Mouse (Mus musculus) ZHBTc4 (cell line): ENCODE data around the gene Zcchc14.
"Not testable (repeated sequence)": the region's sequence is repeated elsewhere in the genome, so short reads cannot be mapped to it uniquely, and the experiment has no call there.

ENCODE experiments used
- DNase-seq: peaks from one replicate; pipeline ENCODE4 v3.0.0-alpha.2; 2011; ENCODE audit warnings: low read depth, low spot score

Zcchc14 gene

DNA sequence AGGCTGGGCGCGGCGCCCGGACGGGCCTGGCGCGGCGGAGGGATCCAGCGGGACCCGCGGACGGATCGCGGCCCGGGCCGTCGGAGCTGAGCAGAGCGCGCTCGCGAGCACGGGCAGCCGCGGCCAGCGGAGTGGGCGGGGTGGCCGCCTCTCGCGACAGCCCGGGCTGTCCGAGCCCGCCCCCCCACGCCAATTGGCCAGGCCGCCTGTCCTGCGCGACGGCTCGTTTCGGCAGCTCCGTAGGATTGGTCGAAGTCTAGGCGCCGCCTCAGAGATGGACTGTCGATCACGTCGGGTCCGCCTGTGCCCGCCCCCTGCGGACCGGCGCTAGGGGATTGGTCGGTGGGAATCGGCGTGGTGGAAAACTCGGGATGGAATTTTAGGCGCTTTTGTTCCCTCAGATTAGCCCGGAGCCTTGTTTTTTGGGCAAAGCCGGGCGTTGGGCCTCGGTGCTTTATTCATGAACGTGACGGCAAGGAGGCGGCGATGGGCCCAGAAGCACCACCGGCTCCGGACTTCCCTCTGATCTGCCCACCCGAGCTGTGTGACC lies at the start of gene Zcchc14:
TSS of gene Zcchc14 (minus strand) at position 128 of the 550 bp plus-strand sequence.
- DNase-seq: peak; percentile 100

DNA sequence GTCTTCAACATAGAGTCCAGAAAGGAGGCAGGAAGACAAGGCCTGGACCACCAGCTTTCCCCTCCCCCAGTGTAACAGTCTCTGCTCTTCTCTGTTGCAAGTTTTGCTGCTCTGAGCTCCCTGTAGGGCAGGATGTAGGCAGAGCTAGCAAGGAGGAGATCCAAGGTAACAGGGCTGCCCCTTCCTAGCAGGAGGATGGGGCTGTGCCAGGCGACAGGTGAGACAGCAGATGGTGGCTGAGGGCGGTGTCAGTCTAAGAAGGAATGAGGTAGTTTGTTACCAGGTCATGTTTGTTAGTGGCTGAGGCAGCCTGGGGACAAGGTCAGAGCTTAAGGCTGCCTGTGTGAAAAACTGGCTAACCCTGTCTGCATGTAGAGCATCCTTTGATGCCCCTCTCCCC lies 47.2 kb upstream of the Zcchc14 start:
- no peak for DNase-seq

DNA sequence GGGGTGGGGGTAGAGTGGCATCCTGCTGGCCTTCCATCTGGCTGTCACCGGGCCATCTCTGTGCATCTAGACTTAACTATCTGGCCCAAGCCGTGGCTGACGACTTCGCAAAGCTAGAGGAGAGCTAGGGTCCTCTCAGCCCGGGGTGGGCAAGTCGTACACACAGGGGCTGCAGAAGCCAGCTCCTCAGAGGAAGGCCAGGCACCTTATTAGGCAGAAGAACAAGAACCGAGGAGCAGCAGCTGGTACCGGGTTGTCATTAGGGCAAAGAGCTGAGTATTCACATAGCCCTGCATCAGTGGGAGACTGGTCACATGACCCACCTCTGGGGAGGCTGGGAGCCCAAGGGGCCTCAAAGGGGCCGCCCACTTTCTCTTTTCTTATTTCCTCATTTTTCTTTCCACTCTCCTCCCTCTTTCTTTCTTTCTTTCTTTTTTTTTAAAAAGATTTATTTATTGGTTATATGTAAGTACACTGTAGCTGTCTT lies 46.0 kb upstream of the Zcchc14 start:
- no peak for DNase-seq

DNA sequence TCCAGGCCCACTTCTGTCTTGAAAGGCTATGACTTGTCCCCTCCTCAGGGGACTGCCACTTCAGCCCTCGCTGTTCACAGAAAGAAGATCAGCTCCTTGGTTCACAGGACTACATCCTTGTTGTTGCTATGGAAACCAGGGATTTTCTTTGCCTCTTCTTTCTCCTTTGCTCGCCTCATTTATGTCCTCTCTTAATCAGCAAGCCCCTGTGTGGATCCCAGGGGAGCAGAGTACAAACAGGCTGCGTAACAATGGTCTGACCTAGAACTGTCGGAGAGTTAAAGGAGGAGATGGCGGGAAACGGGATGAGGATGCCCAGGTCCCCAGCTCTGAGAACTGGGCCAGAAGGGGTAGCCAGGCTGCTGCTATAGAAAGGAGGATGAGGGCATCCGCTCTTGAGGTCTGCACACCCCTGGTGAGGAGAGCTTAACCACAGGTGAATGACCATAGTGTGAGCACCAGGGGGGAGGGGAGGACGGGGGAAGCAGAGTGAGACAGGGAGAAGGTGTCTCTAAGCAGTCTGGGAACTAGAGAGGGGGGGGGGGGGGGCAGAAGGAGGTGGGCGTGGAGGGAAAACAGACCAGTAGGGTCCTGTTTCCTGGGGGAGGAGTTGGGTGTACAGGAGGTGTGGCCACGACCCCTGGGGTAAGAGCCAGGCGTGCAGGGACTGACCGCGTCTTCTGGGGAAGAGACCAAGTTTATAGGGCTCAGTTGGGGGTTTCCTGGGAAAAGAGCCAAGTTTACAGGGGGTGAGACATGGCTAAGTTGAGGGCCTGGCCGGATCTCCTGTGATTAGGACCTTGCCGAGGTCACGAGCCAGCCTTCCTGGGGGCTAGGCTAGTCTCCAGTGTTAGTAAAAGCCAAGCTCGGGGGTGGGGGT lies 45.3 kb upstream of the Zcchc14 start:
- DNase-seq: peak; percentile 42

DNA sequence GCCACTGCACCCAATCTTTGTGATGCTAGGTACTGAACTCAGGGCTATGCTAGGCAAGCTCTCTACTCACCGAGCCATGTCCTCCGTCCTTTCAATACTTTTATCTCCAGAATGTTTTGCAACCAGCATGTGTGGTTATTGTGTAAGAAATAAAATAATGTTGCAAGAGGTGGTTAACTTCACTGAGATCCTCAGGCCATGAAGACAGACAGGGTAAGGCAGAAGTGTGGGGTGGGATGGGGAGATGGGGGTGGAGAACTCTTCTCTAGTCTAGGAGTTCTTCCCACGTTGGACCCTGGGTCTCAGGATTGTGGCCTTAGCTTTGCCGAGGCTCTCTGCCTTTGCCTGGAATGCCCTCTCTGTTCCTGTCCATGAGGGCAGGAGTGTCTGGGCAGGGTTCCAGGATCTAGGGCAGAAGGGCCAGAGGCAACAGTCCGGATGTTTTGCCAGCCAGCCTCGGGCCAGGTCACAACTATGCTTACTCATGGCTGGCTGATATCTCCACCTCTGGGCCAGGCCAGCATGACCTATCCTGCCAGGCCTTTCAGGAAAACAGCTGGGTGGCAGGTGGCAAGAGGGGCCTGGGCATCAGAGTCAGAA lies 43.0 kb upstream of the Zcchc14 start:
- no peak for DNase-seq

DNA sequence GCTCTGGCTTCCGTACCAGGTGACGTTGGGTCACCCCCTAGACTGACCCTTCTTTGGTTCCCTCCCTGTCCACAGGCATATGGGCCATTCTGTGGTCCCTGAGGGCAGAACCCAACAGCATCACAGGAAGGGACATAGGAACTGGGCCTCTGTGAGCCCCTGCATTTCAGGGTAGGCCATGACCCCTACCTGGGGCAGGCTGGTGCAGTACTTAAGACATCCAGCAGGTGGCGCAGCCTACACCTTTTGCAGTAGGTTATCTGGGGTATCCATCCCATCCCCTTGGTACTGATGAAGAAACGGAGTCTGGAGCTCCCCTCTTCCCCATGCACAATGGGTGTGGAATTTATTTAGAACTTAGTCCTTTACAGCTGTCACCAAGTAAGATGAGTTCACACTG lies 41.8 kb upstream of the Zcchc14 start:
- peak; percentile 70 for DNase-seq

DNA sequence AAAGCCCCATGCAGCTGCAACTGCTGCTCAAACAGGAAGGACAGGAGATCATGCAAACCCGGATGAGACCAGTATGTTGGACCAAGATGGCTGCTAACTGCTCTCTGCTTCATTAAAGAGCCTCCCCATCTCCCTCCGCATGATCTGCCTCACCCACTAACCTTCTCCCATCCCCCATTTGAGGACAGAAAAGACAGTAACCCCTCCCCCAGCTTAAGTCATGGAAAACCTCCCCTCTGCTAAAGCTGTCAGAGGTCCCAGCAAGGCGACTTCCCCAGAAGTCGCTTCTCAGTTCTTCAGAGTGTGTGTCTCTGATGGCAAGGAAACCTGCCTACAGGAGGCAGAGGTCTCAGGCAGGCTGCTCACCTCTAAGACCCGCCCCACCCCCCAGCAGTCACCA lies 35.8 kb upstream of the Zcchc14 start:
- DNase-seq: peak; percentile 64

DNA sequence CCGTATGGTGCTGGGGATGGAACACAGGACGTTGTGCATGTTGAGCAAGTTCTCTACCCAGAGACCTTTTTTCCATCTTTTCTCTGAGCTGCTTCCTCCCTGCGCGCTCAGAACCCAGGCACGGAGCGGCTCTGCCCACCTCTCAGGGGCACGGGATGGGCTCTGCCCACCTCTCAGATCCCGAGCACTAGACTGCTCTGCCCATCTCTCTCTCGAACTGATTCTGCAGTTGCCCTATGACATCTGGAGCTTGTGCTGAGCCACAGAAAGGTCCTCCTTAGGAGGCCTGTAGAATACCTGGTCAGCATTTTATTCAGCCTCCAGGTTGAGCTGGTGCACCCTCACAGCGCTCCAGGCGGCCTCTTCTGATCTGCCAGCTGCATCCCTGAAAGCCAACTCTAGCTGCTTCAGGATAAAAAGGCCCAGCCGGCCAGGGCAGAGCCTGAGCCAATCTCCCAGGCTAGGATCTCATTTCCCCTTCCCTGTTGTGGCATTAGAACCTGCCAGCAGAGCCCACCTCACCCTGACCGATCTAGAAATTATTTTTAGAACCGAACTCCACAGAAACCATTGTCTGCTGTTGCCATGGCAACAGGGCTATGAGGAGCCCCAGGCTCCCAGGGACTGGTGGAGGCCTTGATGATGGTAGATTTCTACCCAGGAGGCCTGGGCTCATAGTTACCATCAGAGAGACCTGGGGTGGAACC lies 34.9 kb upstream of the Zcchc14 start:
- peak; percentile 81 for DNase-seq

DNA sequence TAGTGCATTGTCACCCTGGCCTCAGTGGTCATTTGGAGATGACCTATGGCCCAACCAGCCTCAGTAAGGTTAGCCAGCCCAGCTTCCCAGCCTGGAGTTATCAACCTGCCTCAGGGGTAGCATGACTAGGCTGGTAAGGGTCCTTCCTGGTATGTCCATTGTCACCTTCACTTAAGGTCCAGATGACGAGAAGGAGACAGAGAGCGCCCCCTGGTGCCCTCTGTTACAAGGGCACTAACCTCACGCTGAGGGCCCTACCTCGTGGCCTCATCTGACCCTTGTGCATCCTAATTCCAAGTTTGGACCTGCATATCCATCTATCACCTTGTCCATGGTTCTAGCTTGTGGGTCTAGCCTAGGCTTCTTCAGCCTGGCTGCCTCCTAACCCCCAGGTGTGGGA lies 32.7 kb upstream of the Zcchc14 start:
- DNase-seq: peak; percentile 74

DNA sequence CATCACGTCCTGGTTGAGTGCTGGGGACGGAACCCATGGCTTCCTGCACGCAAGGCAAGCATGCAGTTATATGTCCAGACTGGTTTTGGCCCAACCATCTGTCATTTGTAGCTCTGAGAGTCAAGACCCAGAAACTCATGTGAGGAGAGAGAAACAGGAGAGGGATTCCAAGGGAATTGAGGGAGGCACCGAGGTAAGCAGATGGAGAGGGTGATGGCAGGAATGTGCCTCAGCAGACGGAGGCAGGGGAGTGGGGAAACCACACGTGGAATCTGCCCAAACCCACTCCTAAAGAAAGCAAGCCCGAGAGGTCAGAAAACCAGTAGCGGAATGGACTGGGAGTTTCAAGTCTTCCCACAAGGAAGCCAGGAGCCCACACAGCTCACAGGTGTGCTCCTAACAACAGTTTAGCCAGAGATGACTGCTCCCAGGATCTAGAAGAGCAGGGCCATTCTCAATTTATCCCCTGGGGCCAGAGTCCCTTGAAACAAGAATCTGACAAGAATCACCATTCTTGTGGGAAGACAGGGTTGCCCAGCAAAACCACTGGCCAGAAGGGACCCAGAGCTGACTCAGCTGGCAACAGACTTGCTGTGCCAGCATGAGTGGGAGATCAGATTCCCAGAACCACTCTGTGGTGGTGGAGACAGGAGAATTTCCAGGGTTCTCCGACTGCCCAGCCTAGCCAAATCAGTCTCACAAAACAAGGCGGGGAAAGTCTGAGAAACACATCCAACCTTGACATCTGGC lies 30.6 kb upstream of the Zcchc14 start:
- DNase-seq: no peak

DNA sequence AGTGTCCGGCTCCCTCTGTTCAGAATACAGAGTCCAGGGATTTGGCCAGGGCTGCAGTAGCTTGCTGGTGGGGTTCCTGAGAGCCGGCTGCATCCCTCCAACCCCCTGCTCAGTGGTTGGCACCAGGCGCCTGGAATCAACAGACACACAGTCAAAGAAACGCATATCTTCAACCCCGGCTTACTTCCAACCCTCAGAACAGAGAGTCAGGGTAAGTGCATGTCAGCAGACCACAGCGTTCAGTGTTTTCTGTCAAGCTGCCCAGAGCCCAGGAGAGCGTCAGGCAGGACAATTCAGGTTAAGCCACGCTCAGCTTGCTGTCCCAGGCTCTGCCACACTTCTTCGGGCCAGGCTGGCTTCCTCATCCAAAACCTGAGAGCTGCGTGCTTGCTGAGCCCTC lies 28.8 kb upstream of the Zcchc14 start:
- no peak for DNase-seq

DNA sequence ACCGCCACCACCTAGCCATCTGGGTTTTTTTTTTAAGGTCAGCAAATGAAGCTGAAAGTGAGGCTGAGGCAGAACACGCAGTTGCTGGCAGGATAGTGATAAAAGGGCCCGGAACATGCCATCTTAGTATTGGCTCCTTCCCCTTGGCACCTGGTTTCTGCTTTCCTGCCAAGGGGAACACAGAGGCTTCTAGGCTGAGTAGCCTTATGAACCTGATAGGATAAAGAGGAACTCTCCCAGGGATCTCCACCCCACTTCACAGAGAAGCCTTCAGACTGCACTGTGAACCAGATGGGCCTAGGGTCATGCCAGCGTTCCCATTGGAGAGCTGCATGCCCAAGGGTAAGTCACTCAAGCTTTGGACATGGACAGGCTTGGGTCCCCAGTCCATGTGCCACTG lies 28.2 kb upstream of the Zcchc14 start:
- DNase-seq: no peak

DNA sequence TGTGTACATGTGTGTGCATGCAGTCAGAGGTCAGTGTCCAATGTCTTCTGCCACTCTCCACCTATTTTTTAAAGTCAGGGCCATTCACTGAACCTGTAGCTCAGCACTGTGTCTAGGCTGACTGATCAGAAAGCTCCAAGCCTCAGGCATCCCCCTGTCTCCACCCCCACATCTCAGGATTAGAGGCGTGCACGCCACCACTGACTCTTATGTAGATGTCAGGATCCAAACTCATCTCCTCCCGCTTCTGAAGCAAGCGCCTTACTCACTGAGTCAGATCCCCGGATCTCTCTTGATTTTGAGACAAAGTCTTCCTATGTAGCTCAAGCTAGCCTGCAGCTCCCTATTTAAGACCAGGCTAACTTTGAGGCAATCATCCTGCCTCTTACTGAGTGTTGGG lies 26.0 kb upstream of the Zcchc14 start:
- DNase-seq: peak; percentile 66

DNA sequence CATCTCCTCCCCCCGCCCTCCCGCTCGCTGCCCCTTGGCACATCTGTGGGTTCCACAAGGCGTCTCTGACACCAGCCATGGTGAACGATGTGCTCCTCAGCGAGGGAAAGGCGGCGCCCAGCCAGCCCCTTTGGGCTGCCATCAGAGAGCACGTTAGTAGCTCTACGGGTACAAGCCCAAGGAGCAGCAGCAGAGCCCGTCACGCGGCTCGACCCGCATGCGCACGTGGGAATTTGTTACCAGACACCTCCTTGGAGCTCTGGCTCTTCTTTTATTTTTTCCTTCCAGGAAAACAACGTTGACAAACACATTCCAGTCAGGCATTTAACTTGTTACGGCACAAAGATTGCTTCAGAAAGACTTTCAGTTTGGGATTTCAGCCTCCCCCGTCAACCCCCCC lies 23.0 kb upstream of the Zcchc14 start:
- peak; percentile 58 for DNase-seq

DNA sequence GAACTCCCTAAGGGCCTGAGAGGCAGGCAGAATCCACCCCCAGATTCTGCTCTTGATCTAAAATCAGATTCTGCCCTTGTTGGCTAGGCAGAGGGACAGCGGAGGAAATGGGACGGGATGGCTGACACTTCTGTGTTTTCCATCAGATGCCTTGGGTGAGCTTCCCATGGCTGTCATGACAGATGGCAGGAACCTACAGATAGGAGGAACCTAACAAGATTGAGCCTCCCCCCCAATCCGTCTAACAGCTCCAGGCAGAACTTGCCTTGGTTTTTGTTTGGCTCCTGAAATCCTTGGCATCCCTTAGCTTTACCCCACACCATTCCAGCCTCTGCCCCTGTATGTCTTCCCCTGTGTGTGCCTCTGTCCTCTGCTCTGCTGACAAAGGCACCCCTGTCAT lies 22.5 kb upstream of the Zcchc14 start:
- DNase-seq: no peak

DNA sequence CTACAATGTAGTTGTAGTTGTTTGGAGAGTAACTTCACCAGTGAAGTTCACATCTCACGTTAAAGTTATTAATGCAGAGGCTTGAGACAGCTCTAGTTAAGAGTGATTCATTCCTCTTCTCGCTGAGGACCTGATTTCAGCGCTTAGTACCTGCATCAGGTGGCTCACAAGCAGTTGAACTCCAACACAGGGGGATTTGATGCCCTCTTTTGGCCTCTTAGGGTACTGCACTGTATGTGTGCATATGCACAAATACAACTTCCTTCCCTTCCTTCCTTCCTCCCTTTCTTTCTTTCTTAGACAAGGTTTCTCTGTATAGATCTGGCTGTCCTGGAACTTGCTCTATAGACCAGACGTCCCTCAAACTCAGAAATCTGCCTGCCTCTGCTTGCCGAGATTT lies 21.8 kb upstream of the Zcchc14 start:
- peak; percentile 73 for DNase-seq

DNA sequence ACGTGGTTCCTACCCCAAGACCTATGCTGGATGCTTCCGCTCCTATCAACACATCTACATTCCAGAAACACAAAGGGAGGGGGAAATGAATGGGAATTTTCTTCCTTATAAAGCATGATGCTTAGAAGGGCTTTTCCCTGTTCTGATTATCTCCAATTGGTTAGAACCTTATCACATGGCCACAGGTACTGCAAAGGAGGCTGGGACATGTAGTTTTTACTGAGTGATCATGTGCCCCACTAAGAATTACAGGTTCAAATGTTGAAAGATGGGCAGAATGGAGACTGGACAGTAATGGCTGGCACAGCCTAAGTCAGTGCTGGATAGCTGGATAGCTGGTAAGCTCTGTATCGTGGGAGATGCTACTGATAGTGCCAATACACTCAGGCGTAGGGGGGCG lies 21.2 kb upstream of the Zcchc14 start:
- DNase-seq: peak; percentile 51

DNA sequence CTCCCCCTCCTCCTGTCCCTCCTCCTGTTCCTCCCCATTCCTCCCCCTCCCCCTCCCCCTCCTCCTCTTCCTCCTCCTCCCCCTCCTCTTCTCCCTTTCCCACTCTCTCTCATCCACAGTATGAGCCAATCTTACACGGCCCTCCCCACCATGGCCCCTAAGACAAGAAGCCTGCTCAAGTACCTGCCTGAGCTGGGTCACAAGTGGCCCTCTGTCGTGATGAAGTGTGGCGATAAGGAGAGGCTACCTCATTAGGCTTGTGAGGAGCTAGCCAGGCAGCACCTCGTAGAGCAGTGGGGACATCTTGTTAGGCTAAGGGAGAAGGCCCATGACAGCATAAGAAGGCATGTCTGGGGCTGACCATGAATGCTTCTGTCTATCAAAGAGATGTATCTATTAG lies 20.5 kb upstream of the Zcchc14 start:
- no peak for DNase-seq

DNA sequence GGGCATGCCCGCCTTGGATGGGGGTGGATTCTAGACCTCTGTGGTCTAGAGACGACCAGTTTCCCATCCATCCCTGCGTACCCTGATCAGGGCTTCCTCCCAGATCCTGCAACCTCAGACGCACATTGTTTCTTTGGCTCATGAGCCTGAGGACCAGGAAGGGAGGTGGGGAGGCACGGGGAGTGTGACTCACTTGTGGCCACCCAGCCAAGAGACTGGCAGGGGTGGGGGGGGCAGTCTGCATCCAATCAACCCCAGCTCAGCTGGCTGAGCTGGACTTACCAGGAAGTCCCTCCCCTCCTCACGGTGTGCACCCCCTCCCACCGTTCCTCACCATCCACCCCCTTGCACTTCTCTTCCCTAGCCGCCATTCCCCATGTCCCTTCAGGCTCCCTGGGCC lies 16.5 kb upstream of the Zcchc14 start:
- peak; percentile 49 for DNase-seq

DNA sequence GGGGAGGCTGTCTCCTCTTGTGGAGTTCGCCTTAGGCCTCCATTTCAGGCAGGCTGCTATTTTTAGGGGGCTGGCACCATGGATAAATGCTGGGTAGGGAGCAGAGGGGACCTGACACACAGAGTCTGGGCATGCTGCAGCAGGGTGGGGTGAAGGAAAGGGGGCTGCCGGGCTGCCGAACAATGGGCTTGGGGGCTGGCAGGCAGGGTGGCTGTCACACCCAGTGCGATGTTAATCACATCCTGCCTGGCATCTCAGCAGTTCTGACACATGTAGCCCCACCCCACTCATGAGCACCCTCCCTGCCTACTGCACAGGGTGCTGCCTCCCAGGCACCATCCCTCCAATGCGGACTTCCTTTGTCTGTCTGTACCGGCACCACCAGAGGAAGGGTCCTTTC lies 15.9 kb upstream of the Zcchc14 start:
- no peak for DNase-seq

DNA sequence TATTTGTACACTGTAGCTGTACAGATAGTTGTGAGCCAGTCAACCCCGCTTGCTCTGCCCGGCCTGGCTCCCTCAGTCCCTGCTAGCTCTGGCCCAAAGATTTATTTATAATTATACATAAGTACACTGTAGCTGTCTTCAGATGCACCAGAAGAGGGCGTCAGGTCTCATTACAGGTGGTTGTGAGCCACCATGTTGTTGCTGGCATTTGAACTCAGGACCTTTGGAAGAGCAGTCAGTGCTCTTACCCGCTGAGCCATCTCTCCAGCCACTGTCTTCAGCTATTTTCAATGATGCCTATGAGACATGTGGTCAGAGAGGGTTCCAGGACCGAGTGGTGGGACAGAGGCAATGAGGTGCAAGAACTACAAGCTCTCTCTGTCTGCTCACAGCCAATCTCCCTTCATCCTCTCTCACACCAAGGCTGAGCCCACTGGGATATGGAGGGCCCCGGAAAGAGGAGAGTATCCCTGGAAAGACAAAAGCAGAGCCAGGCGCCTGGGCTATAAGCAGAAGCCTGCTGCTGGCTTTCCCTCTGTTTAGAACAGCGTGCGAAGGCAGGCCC lies 15.3 kb upstream of the Zcchc14 start:
- DNase-seq: not testable (repeated sequence)
